Mouse (Mus musculus): ENCODE results near the gene Spn.
A peak's percentile ranks its signal among the peaks of the same experiment; 100 is the strongest.

Spn gene

GRCm38 (mm10) chr7:127140623-127141404, 3.2 kb upstream of the Spn start:
- no peak for DNase-seq (ENCODE audit: low spot score in 2 of 2)

- DNase-seq (ENCODE audit: low spot score in 2 of 2) = no peak
Measured at GRCm38 (mm10) chr7:127139562-127139961, 1.9 kb upstream of the Spn start.

GRCm38 (mm10) chr7:127139100-127139499, 1.5 kb upstream of the Spn start:
- DNase-seq (ENCODE audit: low spot score in 2 of 2) = no peak

GRCm38 (mm10) chr7:127136181-127137071, 1.2 kb downstream of the Spn start:
- no peak for DNase-seq (ENCODE audit: low spot score in 2 of 2)

- DNase-seq (ENCODE audit: low spot score in 2 of 2) = no peak
Measured at GRCm38 (mm10) chr7:127134821-127135447, 2.7 kb downstream of the Spn start.

- no peak for DNase-seq (ENCODE audit: low spot score in 2 of 2)
Measured at GRCm38 (mm10) chr7:127133125-127133524, 4.5 kb downstream of the Spn start.

- DNase-seq (ENCODE audit: low spot score in 2 of 2) = no peak
Measured at GRCm38 (mm10) chr7:127129638-127130037, 8.0 kb downstream of the Spn start.

GRCm38 (mm10) chr7:127121911-127122270, 15.7 kb downstream of the Spn start, which contains the start of gene Qprt:
Gene Qprt, minus strand, starts transcription at chr7:127122226.
- DNase-seq (ENCODE audit: low spot score in 2 of 2) = no peak

GRCm38 (mm10) chr7:127121061-127121910, 16.3 kb downstream of the Spn start:
- no peak for DNase-seq (ENCODE audit: low spot score in 2 of 2)

- no peak for DNase-seq (ENCODE audit: low spot score in 2 of 2)
Measured at GRCm38 (mm10) chr7:127118671-127119445, 18.8 kb downstream of the Spn start.

- peak; percentile 23 to 29 for DNase-seq (ENCODE audit: low spot score in 2 of 2)
Measured at GRCm38 (mm10) chr7:127117948-127118347, 19.7 kb downstream of the Spn start.

GRCm38 (mm10) chr7:127116331-127116935, 21.2 kb downstream of the Spn start:
- no peak for DNase-seq (ENCODE audit: low spot score in 2 of 2)

GRCm38 (mm10) chr7:127114920-127115319, 22.7 kb downstream of the Spn start:
- no peak for DNase-seq (ENCODE audit: low spot score in 2 of 2)

- DNase-seq (ENCODE audit: low spot score in 2 of 2) = no peak
Measured at GRCm38 (mm10) chr7:127113614-127114259, 23.9 kb downstream of the Spn start.

- no peak for DNase-seq (ENCODE audit: low spot score in 2 of 2)
Measured at GRCm38 (mm10) chr7:127112921-127113597, 24.6 kb downstream of the Spn start.

- DNase-seq (ENCODE audit: low spot score in 2 of 2) = no peak
Measured at GRCm38 (mm10) chr7:127112251-127112841, 25.3 kb downstream of the Spn start.

GRCm38 (mm10) chr7:127111461-127111860, 26.2 kb downstream of the Spn start:
- DNase-seq (ENCODE audit: low spot score in 2 of 2) = no peak

- peak; percentile 54 to 60 for DNase-seq (ENCODE audit: low spot score in 2 of 2)
Measured at GRCm38 (mm10) chr7:127110239-127111007, 27.2 kb downstream of the Spn start.

All from heart, adult 9 months (tissue).